Mouse (Mus musculus): ENCODE results near the gene Armcx5.
"Not testable (repeated sequence)": the region's sequence is repeated elsewhere in the genome, so short reads cannot be mapped to it uniquely, and the experiment has no call there.

Gene Armcx5

GRCm38 (mm10) chrX:135742304-135743055 is at the start of gene Armcx5, which contains the start of gene Gprasp1:
TSS of gene Armcx5 (plus strand) at chrX:135742733.
TSS of gene Gprasp1 (plus strand) at chrX:135742733.
- peak; percentile 90 for DNase-seq (ENCODE audit: low read depth)

GRCm38 (mm10) chrX:135693633-135694032 is 48.9 kb upstream of the Armcx5 start, which contains the start of gene Tcp11x2:
TSS of gene Tcp11x2 (minus strand) at chrX:135693790.
- no peak for DNase-seq (ENCODE audit: low read depth)

- no peak for DNase-seq (ENCODE audit: low read depth)
These were observed 39.4 kb upstream of the Armcx5 start for GRCm38 (mm10) chrX:135703111-135703510.

GRCm38 (mm10) chrX:135704349-135704748 is 38.2 kb upstream of the Armcx5 start:
- no peak for DNase-seq (ENCODE audit: low read depth)

- DNase-seq (ENCODE audit: low read depth), result no peak
These were observed 29.7 kb upstream of the Armcx5 start for GRCm38 (mm10) chrX:135712845-135713244.

- DNase-seq (ENCODE audit: low read depth), result no peak
These were observed 17.4 kb upstream of the Armcx5 start, which contains the start of gene Tmsb15a for GRCm38 (mm10) chrX:135725161-135725560. TSS of gene Tmsb15a (minus strand) at chrX:135725261.

GRCm38 (mm10) chrX:135738730-135739520 is 3.6 kb upstream of the Armcx5 start:
- no peak for DNase-seq (ENCODE audit: low read depth)

GRCm38 (mm10) chrX:135743056-135743355 is 473 bp downstream of the Armcx5 start:
- DNase-seq (ENCODE audit: low read depth), result no peak

- not testable (repeated sequence) for DNase-seq (ENCODE audit: low read depth)
These were observed 2.8 kb downstream of the Armcx5 start for GRCm38 (mm10) chrX:135745376-135745775.

- peak; percentile 79 for DNase-seq (ENCODE audit: low read depth)
These were observed 10.3 kb downstream of the Armcx5 start for GRCm38 (mm10) chrX:135752832-135753231.

- peak; percentile 67 for DNase-seq (ENCODE audit: low read depth)
These were observed 19.2 kb downstream of the Armcx5 start for GRCm38 (mm10) chrX:135761707-135762106.

GRCm38 (mm10) chrX:135768043-135768548 is 25.6 kb downstream of the Armcx5 start:
- no peak for DNase-seq (ENCODE audit: low read depth)

GRCm38 (mm10) chrX:135768565-135768964 is 26.0 kb downstream of the Armcx5 start:
- DNase-seq (ENCODE audit: low read depth), result no peak

- no peak for DNase-seq (ENCODE audit: low read depth)
These were observed 49.0 kb downstream of the Armcx5 start for GRCm38 (mm10) chrX:135791536-135791935.

GRCm38 (mm10) chrX:135792326-135792725 is 49.8 kb downstream of the Armcx5 start:
- DNase-seq (ENCODE audit: low read depth), result no peak

- not testable (repeated sequence) for DNase-seq (ENCODE audit: low read depth)
These were observed 53.2 kb downstream of the Armcx5 start for GRCm38 (mm10) chrX:135795591-135796304.

GRCm38 (mm10) chrX:135796305-135797211 is 54.0 kb downstream of the Armcx5 start:
- DNase-seq (ENCODE audit: low read depth), result not testable (repeated sequence)

Data from NIH3T3 (cell line).